ENCODE assay signal across 8 mouse cellular contexts in the genomic region with DNA sequence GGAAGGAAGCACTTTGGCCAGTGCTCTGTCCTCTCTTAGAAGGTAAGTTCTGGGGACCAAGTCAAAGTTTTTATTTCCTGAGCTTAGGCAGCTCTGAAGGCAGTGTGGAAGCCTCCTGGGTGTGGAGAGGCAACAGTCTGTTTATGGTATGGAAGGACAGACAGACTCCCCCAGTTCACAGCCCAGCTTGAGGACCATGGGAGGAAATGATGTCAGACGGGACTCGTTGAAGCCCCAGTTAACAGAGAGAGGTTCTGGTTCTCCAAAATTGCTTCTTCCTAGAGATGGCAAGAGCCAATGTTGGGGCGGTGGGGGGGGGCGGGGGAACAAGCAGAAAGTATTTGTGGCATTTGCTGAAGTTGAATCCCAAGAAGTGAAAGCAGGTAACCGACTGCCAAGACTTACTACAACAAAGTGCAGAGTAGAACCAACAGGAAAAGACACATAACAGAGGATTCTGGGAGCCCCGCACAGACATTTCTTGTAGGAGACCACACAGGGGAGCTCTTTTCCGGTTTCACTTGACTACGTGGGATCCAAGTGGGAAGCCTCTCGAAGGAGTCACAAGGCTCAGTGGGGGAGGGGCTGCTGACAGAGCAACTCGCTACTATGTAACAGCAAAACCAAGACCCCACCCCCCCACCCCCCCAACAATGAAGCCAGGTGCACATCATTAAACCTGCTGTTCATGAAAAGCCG. TPM values are rescaled to one million over a fixed set of nuclear protein-coding genes. Genes with fewer than 3 reads are reported as not detected.
DNase-seq lines count a peak whose midpoint lies in the region; ATAC-seq and TF ChIP-seq lines count a peak whose summit lies in the region.

No protein-coding gene starts in this region.

- WGBS in cerebellum, adult 2 months, result 57% methylated on average over 11 of the region's 11 CpGs
- WGBS in neural tube, embryonic 12.5 days, result 55% methylated on average over 11 of the region's 11 CpGs
- WGBS in neural tube, embryonic 15.5 days, result 42% methylated on average over 11 of the region's 11 CpGs
- WGBS in lung, embryonic 16.5 days, result 26% methylated on average over 11 of the region's 11 CpGs

- ATAC-seq in neural tube, embryonic 12.5 days (ENCODE audit: low FRiP score, low read depth), result no peak
- no peak for ATAC-seq in neural tube, embryonic 15.5 days (ENCODE audit: low FRiP score)
- ATAC-seq in lung, embryonic 16.5 days (ENCODE audit: low read depth), result peak; percentile 43; the same call in 1 of the 2 replicates

- TF ChIP-seq CTCF in cerebellum, adult 2 months (IDR thresholded peaks at IDR 0.05; ENCODE audit: borderline replicate concordance, insufficient read depth, low read depth, low read length), result no peak

- no peak overlapping the region for H3K27ac ChIP-seq in cerebellum, adult 2 months (ENCODE audit: insufficient read depth, low read length)
- no peak overlapping the region for H3K27ac ChIP-seq in neural tube, embryonic 12.5 days
- H3K27ac ChIP-seq in neural tube, embryonic 15.5 days (replicated peaks), result no peak overlapping the region
- no peak overlapping the region; the same call in 1 of the 2 replicates for H3K27ac ChIP-seq in lung, embryonic 16.5 days (ENCODE audit: low read length)

- 0 out of 2 replicates have a peak overlapping the region, but pooled peaks have one; percentile 19 for H3K4me2 ChIP-seq in neural tube, embryonic 12.5 days (replicated peaks)
- no peak overlapping the region for H3K4me2 ChIP-seq in neural tube, embryonic 15.5 days
- H3K4me2 ChIP-seq in lung, embryonic 16.5 days (ENCODE audit: low read depth, low read length), result peak overlapping the region; percentile 31

- H3K9me3 ChIP-seq in neural tube, embryonic 12.5 days, result no peaks in the 10 kb centered on the region
- H3K9me3 ChIP-seq in neural tube, embryonic 15.5 days (replicated peaks), result no peaks in the 10 kb centered on the region
- H3K9me3 ChIP-seq in lung, embryonic 16.5 days (ENCODE audit: control insufficient read depth, low read length), result no peaks in the 10 kb centered on the region

- no peaks in the 10 kb centered on the region; the same call in 1 of the 2 replicates for H3K27me3 ChIP-seq in cerebellum, adult 2 months (ENCODE audit: control insufficient read depth, insufficient read depth, low read length)
- H3K27me3 ChIP-seq in neural tube, embryonic 12.5 days (replicated peaks), result no peaks in the 10 kb centered on the region
- no peaks in the 10 kb centered on the region for H3K27me3 ChIP-seq in neural tube, embryonic 15.5 days (replicated peaks)
- no peaks in the 10 kb centered on the region for H3K27me3 ChIP-seq in lung, embryonic 16.5 days (ENCODE audit: control insufficient read depth, insufficient read depth, low read depth, low read length)

- H3K36me3 ChIP-seq in neural tube, embryonic 12.5 days, result peaks cover 19% of the 10 kb centered on the region
- peaks cover 18% of the 10 kb centered on the region for H3K36me3 ChIP-seq in neural tube, embryonic 15.5 days
- H3K36me3 ChIP-seq in lung, embryonic 16.5 days (ENCODE audit: control insufficient read depth, insufficient read depth, low read length), result peaks cover 21% of the 10 kb centered on the region

- no peak overlapping the region for H3K9ac ChIP-seq in neural tube, embryonic 12.5 days
- no peak overlapping the region for H3K9ac ChIP-seq in neural tube, embryonic 15.5 days (replicated peaks)
- H3K9ac ChIP-seq in lung, embryonic 16.5 days (ENCODE audit: low read length), result no peak overlapping the region

- H3K4me1 ChIP-seq in cerebellum, adult 2 months (ENCODE audit: control insufficient read depth, insufficient read depth, low read length), result peaks cover 8% of the 10 kb centered on the region
- H3K4me1 ChIP-seq in neural tube, embryonic 12.5 days, result no peaks in the 10 kb centered on the region
- 0 out of 2 replicates have a peak, but pooled peaks cover 9% of the 10 kb centered on the region for H3K4me1 ChIP-seq in neural tube, embryonic 15.5 days
- no peaks in the 10 kb centered on the region; the same call in 1 of the 2 replicates for H3K4me1 ChIP-seq in lung, embryonic 16.5 days (replicated peaks; ENCODE audit: control insufficient read depth, insufficient read depth, low read length)

- intact Hi-C loops in heart, postnatal 10 days (cut with DNase I), result loop anchor here (5.0 kb wide), 1 partner anchor 253 kb away; no protein-coding TSS in a partner anchor

- no peak for TF ChIP-seq POLR2A in cerebellum, adult 2 months (IDR thresholded peaks at IDR 0.05; ENCODE audit: borderline replicate concordance, insufficient read depth, low read length)

- peak; percentile 60 to 61 for DNase-seq in cerebellum, postnatal 10 days
- DNase-seq in cerebellum, adult 2 months, result no peak
- DNase-seq in heart, postnatal 10 days, result peak; percentile 60 to 69
- peak; percentile 45 to 64 for DNase-seq in thymus, postnatal 36 days
- DNase-seq in spleen, postnatal 36 days (ENCODE audit: low spot score in 2 of 2), result no peak

- H3K4me3 ChIP-seq in cerebellum, adult 2 months (replicated peaks; ENCODE audit: insufficient read depth, low read depth, low read length), result no peak overlapping the region
- no peak overlapping the region for H3K4me3 ChIP-seq in neural tube, embryonic 12.5 days
- no peak overlapping the region for H3K4me3 ChIP-seq in neural tube, embryonic 15.5 days (replicated peaks)
- peak overlapping the region; percentile 5; the same call in 1 of the 2 replicates for H3K4me3 ChIP-seq in lung, embryonic 16.5 days (ENCODE audit: low read length)

RNA-seq across cellular contexts. Expression of a gene that starts 15.2 kb away (rescaled TPM):
- polyA plus RNA-seq in cerebellum, adult 2 months (2012; rRNA removed), result 93.6 and 103 TPM in 2 replicates
- 163 and 176 TPM in 2 replicates for polyA plus RNA-seq in neural tube, embryonic 12.5 days (2016; fragmentation: Nextera tagmentation; extraction: Ambion mirVana)
- 89.3 and 93.9 TPM in 2 replicates for polyA plus RNA-seq in neural tube, embryonic 15.5 days (2015; fragmentation: Nextera tagmentation; extraction: Ambion mirVana)
- total RNA-seq in heart, postnatal 10 days (2021), result 100 to 1,000 TPM; 312 to 340 TPM
- 143 and 155 TPM in 2 replicates for polyA plus RNA-seq in lung, embryonic 16.5 days (2015; fragmentation: Nextera tagmentation; extraction: Ambion mirVana)

RNA-seq across cellular contexts. Expression of a gene that starts 41.6 kb away (rescaled TPM):
- 141 and 160 TPM in 2 replicates for polyA plus RNA-seq in cerebellum, adult 2 months (2012; rRNA removed)
- polyA plus RNA-seq in neural tube, embryonic 12.5 days (2016; fragmentation: Nextera tagmentation; extraction: Ambion mirVana), result 151 and 161 TPM in 2 replicates
- 127 and 134 TPM in 2 replicates for polyA plus RNA-seq in neural tube, embryonic 15.5 days (2015; fragmentation: Nextera tagmentation; extraction: Ambion mirVana)
- 10 to 100 TPM; 51.6 to 60.4 TPM for total RNA-seq in heart, postnatal 10 days (2021)
- polyA plus RNA-seq in lung, embryonic 16.5 days (2015; fragmentation: Nextera tagmentation; extraction: Ambion mirVana), result 47.5 and 48.8 TPM in 2 replicates

Comparison
In these comparisons a context has a peak if more than half of its experiments do, and no peak if none do; other contexts are left out.
1. DNase-seq: peak in cerebellum, postnatal 10 days (2 of 2), heart, postnatal 10 days (2 of 2) and thymus, postnatal 36 days (2 of 2); none in cerebellum, adult 2 months (0 of 2) and spleen, postnatal 36 days (0 of 2).